Mouse (Mus musculus) midbrain, embryonic 10.5 days (tissue): ENCODE data around the gene Ermp1. TPM values are rescaled to one million over a fixed set of nuclear protein-coding genes. Genes with fewer than 3 reads are reported as not detected.
"Not testable (repeated sequence)": the region's sequence is repeated elsewhere in the genome, so short reads cannot be mapped to it uniquely, and the experiment has no call there.

Experiments used
- DNase-seq: peaks from one replicate; pipeline ENCODE4 v3.0.0-alpha.2; 2017; ENCODE audit warnings: low spot score
- H3K27ac ChIP-seq: fragments of 300-500 bp; sonication (generic); replicated peaks from 2 replicates; pipeline ENCODE4 v1.5.1; 2016; ENCODE audit warnings: mild to moderate bottlenecking
- H3K27me3 ChIP-seq: fragments of 300-500 bp; sonication (generic); 2 replicates; pipeline ENCODE4 v1.6.1; 2016; ENCODE audit warnings: low read depth, mild to moderate bottlenecking; ENCODE audit not compliant: poor library complexity, severe bottlenecking
- H3K36me3 ChIP-seq: fragments of 300-500 bp; sonication (generic); 2 replicates; pipeline ENCODE4 v1.6.1; 2016; ENCODE audit warnings: mild to moderate bottlenecking, moderate library complexity
- H3K4me1 ChIP-seq: fragments of 300-500 bp; sonication (generic); 2 replicates; pipeline ENCODE4 v1.6.1; 2016
- H3K4me3 ChIP-seq: fragments of 300-500 bp; sonication (generic); 2 replicates; pipeline ENCODE4 v1.5.1; 2016; ENCODE audit warnings: mild to moderate bottlenecking, moderate library complexity
- H3K9me3 ChIP-seq: fragments of 300-500 bp; sonication (generic); replicated peaks from 2 replicates; pipeline ENCODE4 v1.6.1; 2016; ENCODE audit warnings: mild to moderate bottlenecking
- WGBS: fragments of 180-500 bp; shearing (Covaris S2); methylation state at CpG from one replicate; pipeline ENCODE4 v1.1.7; 2016; 5-methylcytosine and 5-hydroxymethylcytosine counted together
- polyA plus RNA-seq: library from polyadenylated mRNA; unstranded; fragments of >200 nt; fragmentation: Nextera tagmentation; extraction: Ambion mirVana; gene quantifications from 2 replicates; pipeline ENCODE4 v1.2.1, GENCODE M21; 2016

Gene Ermp1
- polyA plus RNA-seq, 1 experiment from 2014 or later: 14.2 TPM

- Histone ChIP-seq H3K4me1 (no peaks in the 10 kb centered on the region), H3K4me3 (no peak overlapping the region), H3K27ac (no peak overlapping the region), H3K9me3 (no peaks in the 10 kb centered on the region), H3K27me3 (no peaks in the 10 kb centered on the region), H3K36me3 (peaks cover 57% of the 10 kb centered on the region)
- no peak for DNase-seq
- 94% methylated on average over 10 of the region's 10 CpGs for WGBS
Measured at GRCm38 (mm10) chr19:29610907-29611306, 37.3 kb downstream of the Ermp1 start.

DNA sequence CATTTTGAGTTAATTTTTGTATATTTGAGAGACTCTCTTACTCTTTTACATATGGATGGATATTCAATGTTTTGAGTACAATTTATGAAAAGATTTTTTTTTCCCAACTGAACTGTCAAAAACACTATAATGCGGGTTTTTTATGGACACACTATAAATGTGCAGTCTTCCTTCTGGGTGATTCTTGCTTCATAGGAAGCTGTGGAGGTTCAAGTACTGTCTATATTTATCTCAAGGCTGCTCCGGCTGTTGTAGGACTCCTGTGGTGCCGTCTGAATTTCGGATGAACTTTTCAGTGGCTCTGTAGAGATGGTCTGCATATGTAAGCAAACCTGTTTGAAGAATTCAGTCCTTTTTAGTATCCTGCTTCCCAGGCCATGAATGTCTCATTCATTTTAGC is 40.0 kb downstream of the Ermp1 start:
- Histone ChIP-seq H3K9me3 (no peaks in the 10 kb centered on the region), H3K4me3 (no peak overlapping the region), H3K4me1 (no peaks in the 10 kb centered on the region), H3K27me3 (no peaks in the 10 kb centered on the region), H3K36me3 (peaks cover 52% of the 10 kb centered on the region), H3K27ac (no peak overlapping the region)
- WGBS: 90% methylated on average over 4 of the region's 4 CpGs
- no peak for DNase-seq

GRCm38 (mm10) chr19:29607521-29607920 is 40.7 kb downstream of the Ermp1 start:
- WGBS: 91% methylated on average over 4 of the region's 4 CpGs
- H3K36me3 ChIP-seq: peaks cover 52% of the 10 kb centered on the region
- H3K27ac ChIP-seq: no peak overlapping the region
- no peak overlapping the region for H3K4me3 ChIP-seq
- no peak for DNase-seq
- no peaks in the 10 kb centered on the region for H3K27me3 ChIP-seq
- H3K4me1 ChIP-seq: no peaks in the 10 kb centered on the region
- H3K9me3 ChIP-seq: no peaks in the 10 kb centered on the region

GRCm38 (mm10) chr19:29604653-29605052 is 43.6 kb downstream of the Ermp1 start:
- H3K4me3 ChIP-seq: no peak overlapping the region
- no peak for DNase-seq
- no peaks in the 10 kb centered on the region for H3K4me1 ChIP-seq
- 96% methylated on average over 3 of the region's 3 CpGs for WGBS
- no peaks in the 10 kb centered on the region for H3K9me3 ChIP-seq
- H3K36me3 ChIP-seq: peaks cover 53% of the 10 kb centered on the region
- no peak overlapping the region for H3K27ac ChIP-seq
- no peaks in the 10 kb centered on the region for H3K27me3 ChIP-seq

GRCm38 (mm10) chr19:29603548-29604353 is 44.5 kb downstream of the Ermp1 start:
- no peak for DNase-seq
- no peak overlapping the region for H3K4me3 ChIP-seq
- no peaks in the 10 kb centered on the region for H3K27me3 ChIP-seq
- no peak overlapping the region for H3K27ac ChIP-seq
- 91% methylated on average over 14 of the region's 14 CpGs for WGBS
- peaks cover 55% of the 10 kb centered on the region for H3K36me3 ChIP-seq
- no peaks in the 10 kb centered on the region for H3K9me3 ChIP-seq
- no peaks in the 10 kb centered on the region for H3K4me1 ChIP-seq

- no peak overlapping the region for H3K27ac ChIP-seq
- peaks cover 88% of the 10 kb centered on the region for H3K36me3 ChIP-seq
- no peak for DNase-seq
- no peaks in the 10 kb centered on the region for H3K27me3 ChIP-seq
- H3K4me3 ChIP-seq: no peak overlapping the region
- WGBS: 94% methylated on average over 5 of the region's 5 CpGs
- H3K4me1 ChIP-seq: no peaks in the 10 kb centered on the region
- no peaks in the 10 kb centered on the region for H3K9me3 ChIP-seq
Measured at GRCm38 (mm10) chr19:29598981-29599380, 49.2 kb downstream of the Ermp1 start.

GRCm38 (mm10) chr19:29596985-29597384 is 51.2 kb downstream of the Ermp1 start:
- no peak overlapping the region for H3K4me3 ChIP-seq
- no peak overlapping the region for H3K27ac ChIP-seq
- no peaks in the 10 kb centered on the region for H3K27me3 ChIP-seq
- DNase-seq: no peak
- 92% methylated on average over 2 of the region's 2 CpGs for whole genome bisulfite sequencing
- peaks cover 70% of the 10 kb centered on the region for H3K36me3 ChIP-seq
- H3K4me1 ChIP-seq: no peaks in the 10 kb centered on the region
- H3K9me3 ChIP-seq: no peaks in the 10 kb centered on the region

DNA sequence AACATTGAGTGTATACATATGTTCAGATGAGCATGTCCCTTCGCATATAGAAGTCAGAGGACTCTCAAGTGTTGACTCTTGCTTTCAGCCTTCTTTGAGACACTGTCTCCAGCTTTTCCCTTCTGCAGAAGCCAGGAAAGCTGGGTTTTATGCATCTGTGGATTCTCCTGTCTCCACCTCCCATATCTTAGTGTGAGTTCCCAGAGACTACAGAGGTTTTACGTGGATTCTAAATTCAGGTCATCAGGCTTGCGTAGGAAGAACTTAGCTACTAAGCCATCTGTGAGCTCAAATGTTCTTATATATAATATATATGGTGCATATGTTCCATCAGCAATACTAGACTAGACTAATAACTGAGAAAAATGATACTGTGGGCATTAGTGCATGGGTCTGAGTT is 51.9 kb downstream of the Ermp1 start:
- no peak for DNase-seq
- Histone ChIP-seq H3K4me1 (no peaks in the 10 kb centered on the region), H3K4me3 (no peak overlapping the region), H3K27ac (no peak overlapping the region), H3K27me3 (no peaks in the 10 kb centered on the region), H3K9me3 (no peaks in the 10 kb centered on the region), H3K36me3 (peaks cover 73% of the 10 kb centered on the region)
- WGBS: 91% methylated on average over 3 of the region's 3 CpGs

DNA sequence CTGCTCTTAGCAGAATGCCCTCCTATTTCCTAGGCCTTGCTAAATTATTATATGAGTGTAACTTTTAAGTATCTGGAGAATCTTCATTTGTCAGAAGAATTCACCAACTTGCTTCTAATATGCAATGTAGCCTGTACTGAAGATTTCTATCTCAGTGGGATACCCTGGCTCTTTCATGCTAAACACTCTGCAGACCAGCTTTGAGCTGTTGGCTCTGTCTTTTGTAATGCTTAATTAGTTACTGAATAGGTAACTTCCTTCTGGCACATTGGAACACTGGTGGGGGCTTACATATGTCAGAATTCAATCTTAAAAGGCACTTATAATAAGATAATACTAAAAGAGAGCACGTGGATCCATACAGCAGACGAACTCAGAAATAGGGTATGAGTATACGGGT is 54.4 kb downstream of the Ermp1 start:
- H3K27ac ChIP-seq, DNase-seq, H3K9me3 ChIP-seq, H3K27me3 ChIP-seq, H3K4me3 ChIP-seq, H3K4me1 ChIP-seq: not testable (repeated sequence)
- peaks cover 73% of the 10 kb centered on the region for H3K36me3 ChIP-seq
- WGBS: 65% methylated on average over 3 of the region's 3 CpGs

DNA sequence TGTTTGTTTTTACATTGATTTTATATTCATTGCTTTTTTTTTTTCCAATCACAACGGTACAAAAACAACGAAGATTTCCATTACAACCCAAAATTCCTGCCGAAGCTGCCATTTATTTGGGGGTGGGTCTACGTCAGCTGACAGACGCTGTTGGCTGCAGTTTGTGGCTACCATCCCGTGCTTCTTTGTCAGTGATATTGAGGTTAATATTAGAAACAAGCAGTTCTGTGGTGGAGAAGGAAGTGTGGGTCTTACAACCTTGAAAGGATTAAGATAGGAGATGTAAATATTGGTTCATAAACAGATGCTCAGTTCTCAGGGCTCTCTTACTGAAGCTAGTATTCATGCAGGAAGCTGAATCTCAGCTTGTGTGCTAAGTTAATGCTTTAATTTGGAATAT is 64.5 kb downstream of the Ermp1 start:
- Histone ChIP-seq H3K9me3 (0 out of 2 replicates have a peak, but pooled peaks cover under 1% of the 10 kb centered on the region), H3K4me1 (no peaks in the 10 kb centered on the region), H3K36me3 (peaks cover 60% of the 10 kb centered on the region)

DNA sequence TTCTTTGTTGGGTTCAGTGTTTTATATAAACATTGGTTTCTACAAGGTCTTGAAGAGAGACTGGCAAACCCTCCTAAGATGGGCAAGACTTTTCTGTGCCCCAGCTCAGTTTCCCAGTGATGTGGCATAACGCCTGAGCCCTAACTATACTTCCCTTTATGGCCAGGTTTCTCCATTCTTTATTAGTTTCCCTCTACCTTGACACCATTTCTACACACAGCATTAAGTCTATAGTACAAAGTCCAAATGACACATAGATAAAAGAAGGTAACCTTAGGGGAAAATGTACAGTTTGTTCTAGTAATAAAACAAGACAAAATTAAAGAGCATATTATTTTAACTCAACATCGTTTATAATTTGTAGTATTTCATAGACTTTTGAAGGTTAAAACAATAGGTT is 65.8 kb downstream of the Ermp1 start:
- DNase-seq: no peak
- peaks cover 61% of the 10 kb centered on the region for H3K36me3 ChIP-seq
- WGBS: 91% methylated on average over 2 of the region's 2 CpGs
- no peaks in the 10 kb centered on the region for H3K4me1 ChIP-seq
- no peak overlapping the region for H3K27ac ChIP-seq
- no peak overlapping the region for H3K4me3 ChIP-seq
- no peaks in the 10 kb centered on the region for H3K27me3 ChIP-seq
- no peaks in the 10 kb centered on the region for H3K9me3 ChIP-seq

More for the DNA sequence above, 64.5 kb downstream of the Ermp1 start:
- DNase-seq: no peak
- Histone ChIP-seq H3K27me3 (no peaks in the 10 kb centered on the region), H3K27ac (no peak overlapping the region), H3K4me3 (no peak overlapping the region)
- 91% methylated on average over 6 of the region's 6 CpGs for WGBS

GRCm38 (mm10) chr19:29566512-29566911 is 81.7 kb downstream of the Ermp1 start:
- no peak overlapping the region for H3K27ac ChIP-seq
- H3K36me3 ChIP-seq: peaks cover 37% of the 10 kb centered on the region
- 89% methylated on average over 1 of the region's 1 CpGs for WGBS
- no peaks in the 10 kb centered on the region for H3K4me1 ChIP-seq
- H3K4me3 ChIP-seq: no peak overlapping the region
- H3K27me3 ChIP-seq: no peaks in the 10 kb centered on the region
- no peak for DNase-seq
- H3K9me3 ChIP-seq: no peaks in the 10 kb centered on the region

- Histone ChIP-seq H3K4me1 (no peaks in the 10 kb centered on the region), H3K27ac (no peak overlapping the region), H3K4me3 (no peak overlapping the region), H3K36me3 (peaks cover 15% of the 10 kb centered on the region), H3K9me3 (no peaks in the 10 kb centered on the region), H3K27me3 (no peaks in the 10 kb centered on the region)
- peak; percentile 29 for DNase-seq
- 68% methylated on average over 7 of the region's 7 CpGs for WGBS
Measured at GRCm38 (mm10) chr19:29563258-29563779, 84.9 kb downstream of the Ermp1 start.
